Mouse (Mus musculus) megakaryocyte, embryonic 14.5 days (primary cell): ENCODE results near the gene Vsx1. TPM values are rescaled to one million over a fixed set of nuclear protein-coding genes. Genes with fewer than 3 reads are reported as not detected.

ENCODE experiments used
- H3K27me3 ChIP-seq: replicated peaks from 2 replicates; pipeline ENCODE3; 2012; ENCODE audit warnings: inconsistent platforms
- H3K36me3 ChIP-seq: replicated peaks from 2 replicates; pipeline ENCODE3; 2012; ENCODE audit warnings: low read length, inconsistent platforms, mixed read lengths
- H3K4me1 ChIP-seq: 2 replicates; pipeline ENCODE4 v1.6.1; 2012; ENCODE audit warnings: inconsistent platforms
- H3K4me3 ChIP-seq: replicated peaks from 2 replicates; pipeline ENCODE3; 2012; ENCODE audit warnings: moderate library complexity, mild to moderate bottlenecking, inconsistent platforms
- H3K9me3 ChIP-seq: 2 replicates; pipeline ENCODE4 v1.6.1; 2012; ENCODE audit warnings: inconsistent platforms
- FLI1 ChIP-seq: IDR thresholded peaks from 2 replicates; pipeline ENCODE4 v1.6.1; 2012; ENCODE audit warnings: low read length, inconsistent platforms, mixed read lengths
- GATA1 ChIP-seq: IDR thresholded peaks from 3 replicates; pipeline ENCODE4 v1.6.1; 2012; ENCODE audit warnings: mixed read lengths, low read length, inconsistent platforms, borderline replicate concordance
- polyA plus RNA-seq: library from polyadenylated mRNA; stranded (reverse); fragments of >175 nt; gene quantifications from 2 replicates; pipeline ENCODE4 v1.2.3, GENCODE M21; 2012; ENCODE audit warnings: low replicate concordance; ENCODE audit not compliant: insufficient read depth

Gene Vsx1
- not detected in 2 replicates for polyA plus RNA-seq

- Histone ChIP-seq H3K27me3 (peaks cover 84% of the 10 kb centered on the region), H3K36me3 (no peaks in the 10 kb centered on the region)
Observed at GRCm38 (mm10) chr2:150689223-150689800, at the start of gene Vsx1. Gene Vsx1, minus strand, starts transcription at chr2:150689360.

DNA sequence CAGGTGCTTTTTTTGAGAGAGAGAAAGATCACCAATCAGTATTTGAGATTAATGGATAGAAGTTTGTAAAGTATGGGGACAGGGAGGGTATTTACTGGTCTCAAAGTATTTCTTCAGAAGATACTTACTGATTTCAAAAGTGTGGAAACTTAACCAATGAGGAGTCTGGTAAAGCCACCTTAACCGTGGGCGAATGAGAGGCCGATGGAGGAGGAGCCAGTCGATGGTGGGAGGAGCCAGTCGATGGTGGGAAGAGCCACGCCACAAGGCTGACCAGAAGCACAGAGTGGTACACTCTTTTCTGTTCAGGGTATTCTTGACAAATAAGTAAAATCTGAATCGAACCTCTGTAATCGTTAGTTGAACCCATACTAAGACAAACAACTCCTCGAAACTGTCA, 48.7 kb upstream of the Vsx1 start:
- Histone ChIP-seq H3K4me1 (no peaks in the 10 kb centered on the region), H3K27me3 (peaks cover 8% of the 10 kb centered on the region), H3K4me3 (no peak overlapping the region), H3K36me3 (no peaks in the 10 kb centered on the region), H3K9me3 (peaks cover 9% of the 10 kb centered on the region)
- TF ChIP-seq FLI1 (no peak), GATA1 (no peak)

More at GRCm38 (mm10) chr2:150689223-150689800, at the start of gene Vsx1:
- Histone ChIP-seq H3K4me1 (peaks cover 8% of the 10 kb centered on the region), H3K4me3 (no peak within 1 kb of the TSS), H3K9me3 (peaks cover 4% of the 10 kb centered on the region)
- TF ChIP-seq FLI1, result no peak
- no peak for TF ChIP-seq GATA1

GRCm38 (mm10) chr2:150735756-150736576, 46.8 kb upstream of the Vsx1 start:
- H3K4me3 ChIP-seq, result no peak overlapping the region
- H3K27me3 ChIP-seq, result peaks cover 2% of the 10 kb centered on the region
- no peak for TF ChIP-seq GATA1
- TF ChIP-seq FLI1, result no peak
- no peaks in the 10 kb centered on the region for H3K4me1 ChIP-seq
- H3K36me3 ChIP-seq, result no peaks in the 10 kb centered on the region
- no peaks in the 10 kb centered on the region for H3K9me3 ChIP-seq

DNA sequence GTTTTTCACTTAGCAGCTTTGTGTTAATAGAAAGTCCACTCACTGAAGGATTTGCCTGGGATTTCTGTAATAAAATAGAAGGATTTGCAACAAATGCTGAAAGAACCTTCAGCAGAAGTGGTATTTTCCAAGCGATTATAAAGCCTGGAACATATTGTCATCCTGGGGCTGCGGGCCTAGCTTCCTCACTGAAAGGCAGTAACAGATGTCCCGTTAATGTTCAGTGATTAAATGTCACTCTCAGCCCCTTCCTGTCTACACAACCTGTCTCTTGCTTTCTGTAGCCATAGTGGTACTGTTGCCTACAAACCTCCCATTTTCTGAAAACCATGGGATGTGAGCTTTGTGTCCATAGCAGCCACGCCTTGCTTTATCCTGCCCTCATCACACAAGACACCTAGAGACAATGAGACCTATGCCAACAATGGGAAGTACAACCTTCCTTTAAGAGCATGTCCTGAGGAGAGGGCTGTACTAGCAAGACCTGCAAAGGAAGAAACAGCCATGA, 23.1 kb upstream of the Vsx1 start:
- no peak for TF ChIP-seq GATA1
- TF ChIP-seq FLI1, result no peak
- no peak overlapping the region for H3K4me3 ChIP-seq
- H3K27me3 ChIP-seq, result peaks cover 7% of the 10 kb centered on the region
- H3K9me3 ChIP-seq, result no peaks in the 10 kb centered on the region
- 0 out of 2 replicates have a peak, but pooled peaks cover 2% of the 10 kb centered on the region for H3K4me1 ChIP-seq
- H3K36me3 ChIP-seq, result no peaks in the 10 kb centered on the region

- peaks cover 4% of the 10 kb centered on the region for H3K9me3 ChIP-seq
- H3K4me1 ChIP-seq, result peaks cover 8% of the 10 kb centered on the region
- H3K36me3 ChIP-seq, result no peaks in the 10 kb centered on the region
- H3K4me3 ChIP-seq, result no peak overlapping the region
- peaks cover 67% of the 10 kb centered on the region for H3K27me3 ChIP-seq
- TF ChIP-seq FLI1 (no peak), GATA1 (no peak)
Observed at GRCm38 (mm10) chr2:150691481-150692170, 2.5 kb upstream of the Vsx1 start.

DNA sequence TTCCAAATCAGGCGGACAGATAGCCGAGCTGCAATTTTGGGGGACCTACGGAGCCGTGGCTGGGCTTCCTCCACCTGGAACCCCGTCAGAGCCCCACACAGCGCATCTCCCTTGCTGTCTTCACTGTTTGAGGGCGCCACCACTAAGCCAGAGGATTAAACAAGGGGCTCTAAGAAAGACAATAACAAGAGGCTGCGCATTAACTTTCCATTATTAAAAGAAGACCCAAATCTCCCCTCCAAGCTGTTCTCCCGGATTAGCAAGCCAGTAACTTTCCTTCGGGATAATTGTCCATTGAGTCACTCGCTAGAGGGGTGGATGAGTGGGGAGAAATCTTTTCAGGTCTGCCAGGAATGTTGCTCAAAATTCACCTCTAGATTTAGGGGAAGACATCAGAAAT, 1.1 kb upstream of the Vsx1 start:
- Histone ChIP-seq H3K4me1 (peaks cover 8% of the 10 kb centered on the region), H3K36me3 (no peaks in the 10 kb centered on the region), H3K4me3 (no peak overlapping the region), H3K27me3 (peaks cover 78% of the 10 kb centered on the region), H3K9me3 (peaks cover 4% of the 10 kb centered on the region)
- no peak for TF ChIP-seq FLI1
- TF ChIP-seq GATA1, result no peak

DNA sequence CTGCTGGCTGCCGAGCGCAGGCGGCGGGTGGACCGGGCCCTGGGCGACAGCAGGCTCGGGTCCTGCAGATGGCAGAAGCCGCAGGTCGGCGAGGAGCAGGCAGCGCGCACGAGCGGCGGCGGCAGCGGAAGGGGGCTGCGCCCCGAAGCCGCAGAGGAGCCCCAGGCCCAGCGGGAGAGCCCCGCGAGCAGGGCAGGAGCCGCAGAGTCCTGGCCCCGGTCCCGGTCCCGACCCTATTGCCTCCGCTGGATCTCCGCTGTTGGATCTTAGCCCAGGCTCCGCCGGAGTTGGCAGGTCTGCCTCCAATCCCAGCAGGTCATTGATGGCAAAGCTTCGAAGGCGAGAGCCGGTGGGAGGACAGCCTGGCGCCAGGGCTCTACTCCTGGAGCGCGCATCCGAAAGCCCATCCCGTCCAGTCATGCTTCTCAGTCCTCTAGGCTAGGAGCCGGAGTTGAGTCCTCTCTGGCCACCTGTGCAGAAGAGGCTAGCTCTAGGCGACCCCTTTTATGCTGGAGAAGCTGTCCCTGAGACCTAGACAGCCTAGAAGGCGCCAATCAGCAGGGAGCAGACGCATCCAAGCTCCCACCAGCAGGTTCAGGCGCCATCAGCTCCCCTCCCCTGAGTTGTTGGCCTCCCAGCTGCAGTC, 496 bp downstream of the Vsx1 start:
- H3K27me3 ChIP-seq, result peaks cover 82% of the 10 kb centered on the region
- H3K4me3 ChIP-seq, result no peak overlapping the region
- peaks cover 8% of the 10 kb centered on the region for H3K4me1 ChIP-seq
- TF ChIP-seq FLI1 (no peak), GATA1 (no peak)
- H3K36me3 ChIP-seq, result no peaks in the 10 kb centered on the region
- no peaks in the 10 kb centered on the region for H3K9me3 ChIP-seq

DNA sequence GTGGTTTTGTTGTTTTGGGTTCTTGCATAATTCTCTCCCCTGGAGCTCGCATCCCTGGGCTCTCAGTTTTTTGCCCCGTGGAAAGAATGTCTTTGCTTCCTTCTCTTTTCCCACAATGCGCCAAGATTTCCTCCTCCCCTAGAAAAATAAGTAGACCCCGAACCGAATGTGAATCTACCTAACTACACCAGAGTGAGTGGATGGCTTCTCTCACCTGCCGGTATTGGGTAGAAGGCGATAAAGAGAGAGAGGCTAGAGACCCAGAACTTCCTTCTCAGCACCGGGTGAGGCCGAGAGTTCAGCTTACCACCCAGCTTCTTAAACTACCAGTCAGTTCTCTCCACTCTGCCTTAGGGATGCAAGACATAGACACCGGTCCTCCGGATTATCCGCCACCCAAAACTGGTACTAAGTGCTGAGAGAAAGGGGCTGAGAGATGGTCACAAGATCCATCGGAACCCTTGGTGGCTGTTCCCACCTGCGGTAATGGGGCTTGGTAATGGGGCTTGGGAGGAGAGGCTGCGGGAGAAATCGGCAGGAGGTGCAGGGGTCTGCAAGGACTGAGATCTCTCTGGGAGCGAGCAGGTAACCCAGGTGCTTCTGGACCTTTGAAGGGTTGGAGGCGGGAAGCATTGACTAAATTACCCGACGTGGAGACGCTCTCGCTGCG, 1.2 kb downstream of the Vsx1 start:
- Histone ChIP-seq H3K36me3 (no peaks in the 10 kb centered on the region), H3K27me3 (peaks cover 79% of the 10 kb centered on the region), H3K4me1 (peaks cover 8% of the 10 kb centered on the region), H3K9me3 (no peaks in the 10 kb centered on the region), H3K4me3 (no peak overlapping the region)
- TF ChIP-seq GATA1, result no peak
- TF ChIP-seq FLI1, result no peak

DNA sequence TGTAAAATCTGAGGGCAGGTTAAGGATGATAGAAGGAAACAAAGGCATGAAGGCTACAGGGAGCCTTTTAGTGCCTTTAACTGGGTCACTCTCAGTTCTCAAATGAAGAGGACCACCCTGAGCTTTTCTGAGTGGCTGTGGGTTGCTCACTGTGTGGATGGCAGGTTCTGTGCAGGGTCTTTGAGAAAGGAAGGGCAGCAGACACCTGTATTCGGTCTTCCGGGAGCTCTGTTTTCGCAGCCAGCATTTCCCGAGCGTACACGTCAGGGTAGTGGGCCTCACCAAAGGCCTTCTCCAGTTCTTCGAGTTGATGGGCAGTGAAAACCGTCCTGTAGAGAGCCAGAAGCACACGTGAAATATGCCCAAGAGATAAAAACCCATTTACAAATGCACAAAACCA, 3.8 kb downstream of the Vsx1 start:
- H3K9me3 ChIP-seq, result no peaks in the 10 kb centered on the region
- TF ChIP-seq GATA1 (no peak), FLI1 (no peak)
- no peak overlapping the region for H3K4me3 ChIP-seq
- H3K27me3 ChIP-seq, result peaks cover 56% of the 10 kb centered on the region
- H3K36me3 ChIP-seq, result no peaks in the 10 kb centered on the region
- peaks cover 8% of the 10 kb centered on the region for H3K4me1 ChIP-seq
